Mouse (Mus musculus) lung, postnatal 0 days (tissue): ENCODE data around the gene Igsf11. TPM values are rescaled to one million over a fixed set of nuclear protein-coding genes. Genes with fewer than 3 reads are reported as not detected.
A peak's percentile ranks its signal among the peaks of the same experiment; 100 is the strongest.

Source experiments
- ATAC-seq: fragments of 200-750 bp; cut with Nextera tagmentation; 2 replicates; pipeline ENCODE4 v1.8.0; 2017; ENCODE audit warnings: moderate library complexity
- DNase-seq: peaks from one replicate; pipeline ENCODE4 v3.0.0-alpha.2; 2016; ENCODE audit warnings: low spot score
- H3K27ac ChIP-seq: fragments of 300-500 bp; sonication (generic); 2 replicates; pipeline ENCODE4 v1.5.1; 2014; ENCODE audit warnings: antibody characterized with exemption, mild to moderate bottlenecking, low read length, mixed read lengths
- H3K27me3 ChIP-seq: fragments of 300-500 bp; sonication (generic); replicated peaks from 2 replicates; pipeline ENCODE4 v1.6.1; 2014; ENCODE audit warnings: low read length, mixed read lengths; ENCODE audit not compliant: insufficient read depth
- H3K36me3 ChIP-seq: fragments of 300-500 bp; sonication (generic); 2 replicates; pipeline ENCODE4 v1.6.1; 2014; ENCODE audit warnings: low read length, mixed read lengths; ENCODE audit not compliant: insufficient read depth
- H3K4me1 ChIP-seq: fragments of 300-500 bp; sonication (generic); 2 replicates; pipeline ENCODE4 v1.6.1; 2014; ENCODE audit warnings: antibody characterized with exemption, low read depth, low read length, mixed read lengths; ENCODE audit not compliant: insufficient read depth
- H3K4me2 ChIP-seq: fragments of 300-500 bp; sonication (generic); replicated peaks from 2 replicates; pipeline ENCODE4 v1.6.1; 2014; ENCODE audit warnings: low read depth, mild to moderate bottlenecking, low read length, moderate library complexity, mixed read lengths
- H3K4me3 ChIP-seq: fragments of 300-500 bp; sonication (generic); 2 replicates; pipeline ENCODE4 v1.5.1; 2014; ENCODE audit warnings: low read depth, low read length
- H3K9ac ChIP-seq: fragments of 300-500 bp; sonication (generic); replicated peaks from 2 replicates; pipeline ENCODE4 v1.6.1; 2014; ENCODE audit warnings: low read depth, mild to moderate bottlenecking
- H3K9me3 ChIP-seq: fragments of 300-500 bp; sonication (generic); 2 replicates; pipeline ENCODE4 v1.6.1; 2016; ENCODE audit warnings: low read length, mixed read lengths
- CTCF ChIP-seq: IDR thresholded peaks from 2 replicates; pipeline ENCODE4 v1.5.1; 2016; ENCODE audit warnings: antibody characterized with exemption, mild to moderate bottlenecking
- EP300 ChIP-seq: IDR thresholded peaks from 2 replicates; pipeline ENCODE4 v1.6.1; 2016; ENCODE audit warnings: antibody characterized with exemption, mild to moderate bottlenecking, control low read depth
- WGBS: fragments of 180-500 bp; shearing (Covaris S2); extraction: QIAGEN DNeasy Blood & Tissue Kit; methylation state at CpG from one replicate; pipeline ENCODE4 v1.1.7; 2014; 5-methylcytosine and 5-hydroxymethylcytosine counted together
- polyA plus RNA-seq: library from polyadenylated mRNA; unstranded; fragments of >200 nt; fragmentation: Nextera tagmentation; extraction: Ambion mirVana; gene quantifications from 2 replicates; pipeline ENCODE4 v1.2.1, GENCODE M21; 2015

The Igsf11 gene
- polyA plus RNA-seq, 1 experiment from 2014 or later: 0.35 TPM

DNA sequence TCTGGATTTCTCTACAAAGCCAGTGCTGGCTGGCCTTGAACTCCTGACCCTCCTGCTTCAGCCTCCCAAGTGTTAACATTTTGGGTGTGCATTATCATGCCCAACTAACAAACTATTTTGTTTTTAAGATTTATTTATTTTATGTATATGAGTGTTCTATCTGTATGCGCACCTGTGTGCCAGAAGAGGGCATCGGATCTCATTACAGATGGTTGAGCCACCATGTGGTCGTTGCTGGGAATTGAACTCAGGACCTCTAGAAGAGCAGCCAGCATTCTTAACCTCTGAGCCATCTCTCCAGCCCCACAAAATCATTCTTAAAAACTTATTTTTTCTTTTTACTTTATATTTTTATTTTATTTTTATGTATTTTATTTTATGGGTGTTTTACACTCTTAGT is 60.4 kb downstream of the Igsf11 start:
- Histone ChIP-seq H3K9me3 (no peaks in the 10 kb centered on the region), H3K4me1 (no peaks in the 10 kb centered on the region), H3K4me3 (no peak overlapping the region), H3K9ac (no peak overlapping the region), H3K27me3 (no peaks in the 10 kb centered on the region), H3K36me3 (no peaks in the 10 kb centered on the region), H3K4me2 (no peak overlapping the region), H3K27ac (no peak overlapping the region)
- no peak for ATAC-seq
- no peak for DNase-seq
- no peak for TF ChIP-seq EP300
- peak; percentile 14; the same call in 1 of the 2 replicates for TF ChIP-seq CTCF
- 87% methylated on average over 3 of the region's 3 CpGs for WGBS

DNA sequence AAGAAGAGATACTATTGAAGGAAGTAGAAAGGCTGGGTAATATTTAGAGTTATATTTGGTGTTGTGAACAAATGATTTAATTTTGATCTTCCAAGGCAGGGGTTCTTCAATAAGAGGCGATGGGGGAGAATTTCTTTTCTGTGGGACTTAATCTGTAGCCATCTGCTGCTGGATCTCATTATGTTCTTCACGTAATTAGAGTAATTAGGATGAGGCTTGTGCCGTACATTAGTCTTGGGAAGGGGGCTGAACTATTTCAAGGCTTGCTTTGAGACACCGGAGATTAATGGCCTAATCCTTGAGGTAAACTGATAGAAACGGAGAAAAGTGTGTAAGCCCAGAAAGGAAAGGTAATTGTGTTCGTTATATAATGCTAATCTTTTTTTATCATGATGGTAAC is 61.4 kb downstream of the Igsf11 start:
- no peak overlapping the region for H3K4me2 ChIP-seq
- no peaks in the 10 kb centered on the region for H3K36me3 ChIP-seq
- no peak overlapping the region for H3K9ac ChIP-seq
- WGBS: 90% methylated on average over 6 of the region's 6 CpGs
- no peak overlapping the region for H3K27ac ChIP-seq
- no peaks in the 10 kb centered on the region for H3K9me3 ChIP-seq
- H3K4me3 ChIP-seq: no peak overlapping the region
- no peaks in the 10 kb centered on the region; the same call in 1 of the 2 replicates for H3K27me3 ChIP-seq
- ATAC-seq (no peak), DNase-seq (no peak)
- H3K4me1 ChIP-seq: no peaks in the 10 kb centered on the region
- TF ChIP-seq EP300: no peak

DNA sequence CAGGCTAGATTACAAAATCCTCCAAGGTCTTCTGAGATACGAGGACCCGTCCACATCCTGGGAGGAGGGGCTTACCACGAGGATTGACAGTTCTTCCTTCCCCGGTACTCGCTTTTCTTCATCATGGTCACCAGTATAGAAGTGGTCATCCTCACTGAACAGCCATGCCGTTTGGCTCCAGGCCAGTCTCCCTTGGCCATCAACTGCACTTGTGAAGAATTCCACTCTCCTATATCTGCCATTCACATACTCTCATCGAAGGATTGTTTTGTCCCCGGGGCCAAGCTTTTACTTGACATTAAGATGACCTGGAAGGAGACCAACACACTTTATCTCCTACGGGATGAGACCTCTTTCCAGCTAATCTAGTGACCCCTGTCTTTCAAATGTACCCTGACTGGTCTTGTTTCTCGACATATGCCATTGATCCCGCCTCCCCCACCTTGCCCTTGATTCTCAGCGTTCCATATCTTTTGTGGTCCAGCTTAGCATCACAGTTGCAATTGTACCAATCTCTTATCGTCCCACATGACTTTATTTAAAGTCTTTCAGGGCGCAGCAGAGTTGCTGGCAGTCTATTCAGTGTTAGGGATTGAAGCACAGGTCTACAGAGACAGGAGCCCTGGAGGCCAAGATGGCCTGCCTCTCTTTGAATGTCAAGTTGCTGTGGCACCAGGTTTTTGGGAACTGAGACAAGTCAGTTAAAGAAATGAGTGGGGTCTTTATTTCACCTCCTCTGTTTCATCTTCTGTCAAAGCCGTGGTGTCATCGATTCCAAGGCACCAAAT is 62.2 kb downstream of the Igsf11 start:
- Histone ChIP-seq H3K4me3 (no peak overlapping the region), H3K27me3 (no peaks in the 10 kb centered on the region; the same call in 1 of the 2 replicates), H3K36me3 (no peaks in the 10 kb centered on the region), H3K27ac (no peak overlapping the region), H3K9ac (no peak overlapping the region), H3K4me2 (no peak overlapping the region), H3K9me3 (no peaks in the 10 kb centered on the region), H3K4me1 (no peaks in the 10 kb centered on the region)
- DNase-seq: no peak
- no peak for TF ChIP-seq EP300
- TF ChIP-seq CTCF: no peak
- WGBS: 78% methylated on average over 16 of the region's 16 CpGs
- no peak for ATAC-seq

DNA sequence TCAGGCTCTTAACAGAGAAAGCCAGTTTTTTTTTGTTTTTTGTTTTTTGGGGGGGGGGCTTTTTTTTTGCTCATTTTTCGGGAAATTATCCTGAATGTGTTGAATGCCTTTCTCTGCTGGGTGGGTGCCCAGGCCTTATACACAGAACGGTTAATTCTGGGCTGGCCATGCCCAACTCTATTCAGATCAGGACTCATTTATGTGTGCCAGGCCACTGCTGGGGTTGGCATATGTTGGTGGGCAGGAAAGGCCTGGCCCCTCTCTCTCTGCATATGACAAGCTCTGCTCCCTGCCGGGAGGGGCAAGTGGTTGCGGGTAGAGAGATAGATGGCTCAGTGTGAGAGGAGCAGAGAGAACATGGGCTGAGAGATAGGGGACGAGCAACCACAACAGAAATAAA is 62.8 kb downstream of the Igsf11 start:
- 76% methylated on average over 5 of the region's 5 CpGs for WGBS

DNA sequence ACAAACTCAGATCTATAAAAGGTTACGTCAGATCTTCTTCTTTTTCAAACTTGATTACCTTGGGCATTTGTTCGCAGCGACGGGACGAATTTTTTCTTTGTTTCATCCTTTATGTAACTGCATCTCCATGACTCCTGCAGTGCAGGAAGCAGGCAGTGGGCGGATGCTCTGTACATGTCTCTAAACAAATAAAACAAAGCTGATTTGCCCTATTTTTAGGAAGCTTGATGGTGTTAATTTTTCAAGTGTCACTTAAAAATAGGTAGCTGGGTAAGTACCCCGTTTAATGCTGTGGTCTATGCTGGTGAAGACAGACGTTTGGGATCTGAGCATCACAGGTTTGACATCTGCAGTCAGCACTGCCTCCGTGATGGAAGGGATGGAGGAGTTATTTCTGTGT is 66.3 kb downstream of the Igsf11 start:
- Histone ChIP-seq H3K36me3 (no peaks in the 10 kb centered on the region), H3K4me2 (no peak overlapping the region), H3K9me3 (no peaks in the 10 kb centered on the region), H3K9ac (no peak overlapping the region), H3K27me3 (no peaks in the 10 kb centered on the region; the same call in 1 of the 2 replicates), H3K4me3 (no peak overlapping the region), H3K4me1 (no peaks in the 10 kb centered on the region), H3K27ac (no peak overlapping the region)
- DNase-seq (no peak), ATAC-seq (no peak)
- TF ChIP-seq EP300 (no peak), CTCF (no peak)
- 56% methylated on average over 9 of the region's 9 CpGs for WGBS

More for the DNA sequence above, 62.8 kb downstream of the Igsf11 start:
- H3K9me3 ChIP-seq: no peaks in the 10 kb centered on the region
- no peak overlapping the region for H3K4me2 ChIP-seq
- TF ChIP-seq CTCF: no peak
- no peak for TF ChIP-seq EP300
- H3K4me1 ChIP-seq: no peaks in the 10 kb centered on the region
- H3K4me3 ChIP-seq: no peak overlapping the region
- no peak overlapping the region for H3K27ac ChIP-seq
- ATAC-seq (no peak), DNase-seq (no peak)
- no peaks in the 10 kb centered on the region for H3K36me3 ChIP-seq
- no peak overlapping the region for H3K9ac ChIP-seq
- H3K27me3 ChIP-seq: no peaks in the 10 kb centered on the region; the same call in 1 of the 2 replicates

DNA sequence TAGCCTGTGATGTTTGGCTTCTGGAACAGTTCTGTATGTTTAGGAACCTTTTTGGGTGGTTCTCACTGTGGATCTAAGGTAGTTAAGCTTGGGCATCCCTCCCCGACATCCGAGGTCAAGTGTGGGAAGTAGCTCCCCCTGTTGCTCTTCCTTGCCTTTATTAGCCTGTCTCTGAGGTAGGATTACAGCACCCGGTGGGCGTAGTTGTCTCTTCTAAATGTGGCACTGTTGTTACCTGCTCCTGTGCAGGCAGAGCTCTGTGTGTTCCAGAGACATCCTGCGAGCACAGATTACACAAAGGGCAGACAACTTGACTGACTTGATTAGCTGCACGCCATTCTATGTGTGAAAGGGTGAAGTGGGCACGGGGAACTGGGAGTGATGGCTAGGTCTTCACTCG is 68.1 kb downstream of the Igsf11 start:
- no peaks in the 10 kb centered on the region for H3K9me3 ChIP-seq

More for the DNA sequence above, 68.1 kb downstream of the Igsf11 start:
- Histone ChIP-seq H3K27ac (no peak overlapping the region), H3K27me3 (no peaks in the 10 kb centered on the region; the same call in 1 of the 2 replicates), H3K9ac (no peak overlapping the region), H3K4me2 (no peak overlapping the region), H3K4me3 (no peak overlapping the region), H3K4me1 (no peaks in the 10 kb centered on the region), H3K36me3 (no peaks in the 10 kb centered on the region)
- TF ChIP-seq EP300: no peak
- WGBS: 71% methylated on average over 8 of the region's 8 CpGs
- ATAC-seq (no peak), DNase-seq (no peak)
